Mouse (Mus musculus) kidney, adult 2 months (tissue): ENCODE measurements at regions not wholly inside any gene's neighbourhood (a gene's known extent, or its start where the extent isn't known, plus 50 kb on each side); places are given as distances from the start of the nearest gene placed in this dataset.

Source experiments
- CTCF ChIP-seq: fragments of 200-500 bp; conservative IDR thresholded peaks from 2 replicates; pipeline ENCODE4 v1.5.1; 2011; ENCODE audit warnings: low read depth, mild to moderate bottlenecking, control low read depth, low read length, moderate library complexity, mixed read lengths; ENCODE audit not compliant: insufficient read depth, insufficient read length
- POLR2A ChIP-seq: fragments of 200-500 bp; IDR thresholded peaks from one replicate; pipeline ENCODE4 v1.6.1; 2011; ENCODE audit warnings: low read depth, low read length, control low read depth

DNA sequence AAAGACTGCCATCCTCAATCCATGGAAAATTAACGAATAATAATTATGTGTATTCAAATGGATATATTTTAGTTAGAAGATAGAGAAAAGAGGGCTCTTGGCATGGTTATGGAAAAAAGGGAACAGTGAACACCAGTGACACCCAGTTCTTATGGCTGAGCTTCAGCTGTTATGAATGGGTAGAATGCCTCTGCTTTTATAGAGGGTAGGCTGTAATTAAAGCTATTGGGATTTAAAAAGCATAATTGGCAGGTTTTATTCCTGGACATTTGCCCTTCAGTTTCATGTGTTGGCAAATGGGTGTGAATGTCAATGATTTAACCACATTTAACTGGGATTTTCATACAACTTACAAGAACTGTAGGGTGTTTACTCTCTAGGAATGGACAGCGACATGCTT is 368.5 kb upstream of the Fam98a start:
- TF ChIP-seq POLR2A = no peak
- TF ChIP-seq CTCF = no peak
